Mouse (Mus musculus) stomach, adult 2 months (tissue): Measurements from ENCODE around the gene Lin54. TPM values are rescaled to one million over a fixed set of nuclear protein-coding genes. Genes with fewer than 3 reads are reported as not detected.

Experiments
- polyA plus RNA-seq: library from polyadenylated mRNA; depleted of rRNA; stranded (reverse); fragments of >200 nt; gene quantifications from 2 replicates; pipeline ENCODE4 v1.2.3, GENCODE M21; 2012; rRNA removed

Gene Lin54
- polyA plus RNA-seq, result 0.63 and 1.0 TPM in 2 replicates

GRCm38 (mm10) chr5:100500458-100500961 lies at the start of gene Lin54:
Gene Lin54 (minus strand): TSS chr5:100500639.

GRCm38 (mm10) chr5:100518049-100519026 lies 17.9 kb upstream of the Lin54 start, which contains the start of gene Cops4:
Gene Cops4 (plus strand): TSS chr5:100518309.

GRCm38 (mm10) chr5:100415761-100416590 lies 84.5 kb downstream of the Lin54 start, which contains the start of gene Sec31a:
Gene Sec31a (minus strand): TSS chr5:100416234.

Other genes with a start within 250 kb of the Lin54 start
- gene Sec31a, start 84.4 kb downstream of the Lin54 start, polyA plus RNA-seq, result 143 and 157 TPM in 2 replicates
- gene Cops4, start 17.7 kb upstream of the Lin54 start, polyA plus RNA-seq, result 5.2 and 5.8 TPM in 2 replicates
- gene Plac8, start 71.6 kb upstream of the Lin54 start, polyA plus RNA-seq, result 115 and 151 TPM in 2 replicates
- 53.1 and 141 TPM in 2 replicates for gene Coq2, start 174.5 kb upstream of the Lin54 start, polyA plus RNA-seq
- 2.9 and 10.1 TPM in 2 replicates for gene Hpse, start 219.1 kb upstream of the Lin54 start, polyA plus RNA-seq